Comparison of ENCODE assay signal across 8 mouse cellular contexts in the genomic region with DNA sequence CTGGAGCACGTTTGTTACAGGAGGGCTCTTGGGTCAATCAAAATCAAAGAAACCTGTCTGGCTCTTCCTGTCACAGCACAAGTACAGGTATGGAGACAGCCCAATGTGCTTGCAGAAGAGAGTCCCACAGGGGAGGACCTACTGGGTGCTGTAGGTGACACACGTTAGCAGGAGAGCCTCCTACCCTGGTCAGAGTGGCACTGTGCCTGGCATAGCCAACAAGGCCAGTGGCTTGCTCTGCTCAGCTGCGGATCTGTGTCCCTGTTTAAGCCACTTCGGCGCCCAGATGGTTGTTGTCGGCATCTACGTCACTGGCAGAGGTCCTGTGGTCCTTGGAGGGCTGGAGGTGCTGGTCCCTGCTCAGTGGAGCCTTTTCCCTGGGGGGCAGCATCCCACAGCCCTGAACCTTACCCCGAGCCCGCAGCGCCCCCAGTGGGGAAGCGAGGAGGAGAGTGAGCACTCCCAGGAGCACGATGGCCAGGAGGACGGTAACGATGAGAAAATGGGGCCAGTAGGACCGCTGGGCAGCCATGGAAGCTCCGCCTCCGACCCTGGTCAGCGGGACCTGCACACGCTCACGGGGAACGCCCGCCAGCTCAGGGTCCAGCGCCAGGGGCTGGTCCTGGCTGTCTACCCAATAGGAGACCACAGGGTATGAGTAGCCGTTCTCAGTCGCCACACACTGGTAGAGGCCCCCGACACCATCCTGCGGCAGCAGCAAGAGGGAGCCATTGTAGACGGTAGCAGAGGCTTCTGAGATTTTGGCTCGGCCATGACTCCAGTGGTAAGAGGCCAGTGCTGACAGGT. TPM values are rescaled to one million over a fixed set of nuclear protein-coding genes. Genes with fewer than 3 reads are reported as not detected.
DNase-seq lines count a peak whose midpoint lies in the region; ATAC-seq and TF ChIP-seq lines count a peak whose summit lies in the region.

No protein-coding gene starts in this region.

- 42% methylated on average over 29 of the region's 29 CpGs for WGBS in spleen, adult 2 months
- WGBS in hindbrain, embryonic 14.5 days = 11% methylated on average over 29 of the region's 29 CpGs
- 9% methylated on average over 29 of the region's 29 CpGs for WGBS in limb, embryonic 13.5 days
- WGBS in midbrain, embryonic 14.5 days = 11% methylated on average over 29 of the region's 29 CpGs

- no peak for TF ChIP-seq POLR2A in spleen, adult 2 months (IDR thresholded peaks at IDR 0.05; ENCODE audit: low read depth, low read length)

- no peak overlapping the region for H3K27ac ChIP-seq in spleen, adult 2 months (ENCODE audit: insufficient read depth, low read length)
- H3K27ac ChIP-seq in hindbrain, embryonic 14.5 days = no peak overlapping the region
- H3K27ac ChIP-seq in limb, embryonic 13.5 days = peak overlapping the region; percentile 22; the same call in 1 of the 2 replicates
- H3K27ac ChIP-seq in midbrain, embryonic 14.5 days (replicated peaks; ENCODE audit: low read depth, low read length) = no peak overlapping the region

- H3K9me3 ChIP-seq in hindbrain, embryonic 14.5 days (ENCODE audit: control insufficient read depth, low read length) = no peaks in the 10 kb centered on the region
- H3K9me3 ChIP-seq in limb, embryonic 13.5 days = no peaks in the 10 kb centered on the region
- no peaks in the 10 kb centered on the region for H3K9me3 ChIP-seq in midbrain, embryonic 14.5 days (ENCODE audit: control insufficient read depth, low read length)

- peak; percentile 42; the same call in 1 of the 2 replicates for TF ChIP-seq CTCF in spleen, adult 2 months (IDR thresholded peaks at IDR 0.05; ENCODE audit: extremely low read depth, insufficient read depth, insufficient read length, insufficient replicate concordance)

- peak; percentile 66; the same call in 1 of the 2 replicates for ATAC-seq in hindbrain, embryonic 14.5 days (ENCODE audit: low FRiP score)
- peak; percentile 84 for ATAC-seq in limb, embryonic 13.5 days (ENCODE audit: low FRiP score, low read depth)
- ATAC-seq in midbrain, embryonic 14.5 days (ENCODE audit: low FRiP score, low TSS enrichment) = peak; percentile 72

- H3K4me2 ChIP-seq in hindbrain, embryonic 14.5 days (replicated peaks) = peak overlapping the region; percentile 40
- peak overlapping the region; percentile 64 for H3K4me2 ChIP-seq in limb, embryonic 13.5 days (replicated peaks)
- peak overlapping the region; percentile 46 for H3K4me2 ChIP-seq in midbrain, embryonic 14.5 days (ENCODE audit: low read length)

- peak overlapping the region; percentile 12; the same call in 1 of the 2 replicates for H3K4me3 ChIP-seq in spleen, adult 2 months (ENCODE audit: extremely low read depth, insufficient read depth, insufficient read length)
- H3K4me3 ChIP-seq in hindbrain, embryonic 14.5 days (replicated peaks; ENCODE audit: low read length) = peak overlapping the region; percentile 14
- peak overlapping the region; percentile 35 for H3K4me3 ChIP-seq in limb, embryonic 13.5 days
- peak overlapping the region; percentile 14; the same call in 1 of the 2 replicates for H3K4me3 ChIP-seq in midbrain, embryonic 14.5 days (replicated peaks; ENCODE audit: low read depth, low read length)

- DNase-seq in spleen, adult 2 months (ENCODE audit: low read depth in 1 of 2, low spot score in 2 of 2) = peak in 1 of 2 experiments; percentile 24
- DNase-seq in spleen, postnatal 36 days (ENCODE audit: low spot score in 2 of 2) = no peak
- peak; percentile 79 to 87 for DNase-seq in cerebellum, postnatal 14 days
- peak; percentile 76 for DNase-seq in forelimb bud, embryonic 11.5 days (ENCODE audit: low read depth, low spot score)
- DNase-seq in hindbrain, embryonic 14.5 days (ENCODE audit: low spot score) = peak; percentile 42
- peak; percentile 62 for DNase-seq in midbrain, embryonic 14.5 days
- DNase-seq in urinary bladder, postnatal 10 days (ENCODE audit: low spot score) = no peak

- H3K36me3 ChIP-seq in spleen, adult 2 months (ENCODE audit: control insufficient read depth, insufficient read depth, low read length) = no peaks in the 10 kb centered on the region
- peaks cover 67% of the 10 kb centered on the region for H3K36me3 ChIP-seq in hindbrain, embryonic 14.5 days (replicated peaks; ENCODE audit: control insufficient read depth, insufficient read depth)
- 0 out of 2 replicates have a peak, but pooled peaks cover 3% of the 10 kb centered on the region for H3K36me3 ChIP-seq in limb, embryonic 13.5 days
- peaks cover 62% of the 10 kb centered on the region for H3K36me3 ChIP-seq in midbrain, embryonic 14.5 days (ENCODE audit: control insufficient read depth, insufficient read depth, low read length)

- H3K27me3 ChIP-seq in spleen, adult 2 months (ENCODE audit: control insufficient read depth, insufficient read depth, low read length) = no peaks in the 10 kb centered on the region
- no peaks in the 10 kb centered on the region for H3K27me3 ChIP-seq in hindbrain, embryonic 14.5 days (ENCODE audit: control insufficient read depth, insufficient read depth, low read length)
- H3K27me3 ChIP-seq in limb, embryonic 13.5 days = no peaks in the 10 kb centered on the region
- H3K27me3 ChIP-seq in midbrain, embryonic 14.5 days (ENCODE audit: control insufficient read depth, insufficient read depth, low read length) = no peaks in the 10 kb centered on the region

- peaks cover 3% of the 10 kb centered on the region; the same call in 1 of the 2 replicates for H3K4me1 ChIP-seq in spleen, adult 2 months (ENCODE audit: control insufficient read depth, insufficient read depth, insufficient read length)
- no peaks in the 10 kb centered on the region; the same call in 1 of the 2 replicates for H3K4me1 ChIP-seq in hindbrain, embryonic 14.5 days (replicated peaks; ENCODE audit: control insufficient read depth, insufficient read depth, low read length)
- H3K4me1 ChIP-seq in limb, embryonic 13.5 days = peaks cover 34% of the 10 kb centered on the region
- peaks cover 3% of the 10 kb centered on the region; the same call in 1 of the 2 replicates for H3K4me1 ChIP-seq in midbrain, embryonic 14.5 days (ENCODE audit: control insufficient read depth, insufficient read depth, low read length)

- peak overlapping the region; percentile 42; the same call in 1 of the 2 replicates for H3K9ac ChIP-seq in hindbrain, embryonic 14.5 days
- peak overlapping the region; percentile 54 for H3K9ac ChIP-seq in limb, embryonic 13.5 days
- H3K9ac ChIP-seq in midbrain, embryonic 14.5 days (replicated peaks; ENCODE audit: low read length) = no peak overlapping the region; the same call in 1 of the 2 replicates

RNA-seq across cellular contexts. Expression of gene Slc25a44, which starts 11.7 kb away (rescaled TPM):
- polyA plus RNA-seq in spleen, adult 2 months (2012; rRNA removed) = 13.9 and 17.1 TPM in 2 replicates
- 36.4 and 42.2 TPM in 2 replicates for polyA plus RNA-seq in hindbrain, embryonic 14.5 days (2014; fragmentation: Nextera tagmentation; extraction: Ambion mirVana)
- 17.3 and 18.3 TPM in 2 replicates for polyA plus RNA-seq in limb, embryonic 13.5 days (2015; fragmentation: Nextera tagmentation; extraction: Ambion mirVana)
- polyA plus RNA-seq in midbrain, embryonic 14.5 days (2014; fragmentation: Nextera tagmentation; extraction: Ambion mirVana) = 34.1 and 38.0 TPM in 2 replicates

RNA-seq across cellular contexts. Expression of gene Sema4a, which starts 24.4 kb away (rescaled TPM):
- polyA plus RNA-seq in spleen, adult 2 months (2012; rRNA removed) = 54.3 and 67.0 TPM in 2 replicates
- 21.5 and 22.9 TPM in 2 replicates for polyA plus RNA-seq in hindbrain, embryonic 14.5 days (2014; fragmentation: Nextera tagmentation; extraction: Ambion mirVana)
- polyA plus RNA-seq in limb, embryonic 13.5 days (2015; fragmentation: Nextera tagmentation; extraction: Ambion mirVana) = 7.9 and 9.9 TPM in 2 replicates
- 28.8 and 32.1 TPM in 2 replicates for polyA plus RNA-seq in midbrain, embryonic 14.5 days (2014; fragmentation: Nextera tagmentation; extraction: Ambion mirVana)

RNA-seq across cellular contexts. Expression of gene Pmf1, which starts 26.5 kb away (rescaled TPM):
- polyA plus RNA-seq in spleen, adult 2 months (2012; rRNA removed) = 67.6 and 105 TPM in 2 replicates
- polyA plus RNA-seq in hindbrain, embryonic 14.5 days (2014; fragmentation: Nextera tagmentation; extraction: Ambion mirVana) = 26.0 and 27.4 TPM in 2 replicates
- 125 and 127 TPM in 2 replicates for polyA plus RNA-seq in limb, embryonic 13.5 days (2015; fragmentation: Nextera tagmentation; extraction: Ambion mirVana)
- polyA plus RNA-seq in midbrain, embryonic 14.5 days (2014; fragmentation: Nextera tagmentation; extraction: Ambion mirVana) = 24.9 and 28.3 TPM in 2 replicates

RNA-seq across cellular contexts. Expression of gene Bglap, which starts 52.3 kb away (rescaled TPM):
- polyA plus RNA-seq in spleen, adult 2 months (2012; rRNA removed) = 0.41 and 0.43 TPM in 2 replicates
- polyA plus RNA-seq in hindbrain, embryonic 14.5 days (2014; fragmentation: Nextera tagmentation; extraction: Ambion mirVana) = not detected in 2 replicates
- polyA plus RNA-seq in limb, embryonic 13.5 days (2015; fragmentation: Nextera tagmentation; extraction: Ambion mirVana) = 0.63 TPM in 1 of 2 replicates, not detected in the other
- polyA plus RNA-seq in midbrain, embryonic 14.5 days (2014; fragmentation: Nextera tagmentation; extraction: Ambion mirVana) = 0.66 TPM in 1 of 2 replicates, not detected in the other

RNA-seq across cellular contexts. Expression of gene Bglap2, which starts 58.1 kb away (rescaled TPM):
- not detected in 2 replicates for polyA plus RNA-seq in spleen, adult 2 months (2012; rRNA removed)
- not detected in 2 replicates for polyA plus RNA-seq in hindbrain, embryonic 14.5 days (2014; fragmentation: Nextera tagmentation; extraction: Ambion mirVana)
- polyA plus RNA-seq in limb, embryonic 13.5 days (2015; fragmentation: Nextera tagmentation; extraction: Ambion mirVana) = not detected in 2 replicates
- not detected in 2 replicates for polyA plus RNA-seq in midbrain, embryonic 14.5 days (2014; fragmentation: Nextera tagmentation; extraction: Ambion mirVana)

Comparison
In these comparisons a context has a peak if more than half of its experiments do, and no peak if none do; other contexts are left out.
1. DNase-seq: peak in cerebellum, postnatal 14 days (2 of 2), forelimb bud, embryonic 11.5 days (single experiment), hindbrain, embryonic 14.5 days (single experiment) and midbrain, embryonic 14.5 days (single experiment); none in spleen, postnatal 36 days (0 of 2) and urinary bladder, postnatal 10 days (single experiment).
2. Peak in every context shown above with its lines, with median percentiles within 50 percentile points of each other: H3K4me3 ChIP-seq, ATAC-seq and H3K4me2 ChIP-seq.